ENCODE assay signal across 21 mouse cellular contexts in the genomic region with DNA sequence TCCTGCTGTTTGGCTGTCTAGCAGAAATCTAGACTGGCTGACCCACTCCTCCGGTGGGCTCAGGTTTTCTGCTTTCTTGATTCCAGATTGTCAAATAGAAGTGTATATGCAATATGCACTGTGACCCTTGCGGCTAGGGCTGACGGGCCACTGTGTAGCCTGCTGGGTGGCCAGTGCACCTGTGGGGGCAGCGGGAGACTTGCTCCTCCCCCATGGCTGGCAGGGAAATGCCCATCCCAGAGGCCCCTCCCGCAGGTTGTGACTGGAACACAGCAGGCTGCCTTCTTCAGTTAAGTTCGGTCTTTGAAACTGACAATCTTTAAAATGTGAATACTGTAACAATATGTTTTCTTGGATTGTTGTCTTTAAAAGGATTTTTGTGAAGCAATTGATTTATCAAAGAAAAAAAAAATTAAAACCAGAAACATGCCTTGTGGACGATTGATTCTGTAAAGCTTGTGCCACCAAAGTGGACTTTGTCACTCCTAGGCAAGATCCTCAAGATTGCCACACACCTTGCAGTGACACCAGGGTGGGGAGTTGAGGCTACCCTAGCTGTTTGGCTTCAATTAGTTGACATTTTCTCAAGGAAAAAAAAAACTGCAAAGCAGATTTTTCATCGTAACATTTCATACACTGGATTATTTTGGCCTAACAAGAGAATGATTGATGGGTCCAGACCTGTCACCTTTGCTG. TPM values are rescaled to one million over a fixed set of nuclear protein-coding genes. Genes with fewer than 3 reads are reported as not detected.
DNase-seq lines count a peak whose midpoint lies in the region; ATAC-seq lines count a peak whose summit lies in the region.
"Had no signal": no experiment of that assay in that cellular context is flagged by ENCODE, and none has a peak within 500 bp of the region (broad histone marks: within the 10 kb centered on the region; RNA-seq: fewer than 3 reads in every experiment).

No protein-coding gene starts in this region.

- DNase-seq in kidney, adult 18-20 months, result peak; percentile 25
- DNase-seq in kidney, adult 9 months, result no peak
- DNase-seq in kidney, postnatal 36 days, result peak; percentile 45 to 54
- DNase-seq in kidney, postnatal 14 days, result no peak
- no peak for DNase-seq in adrenal gland, postnatal 14 days
- DNase-seq: adrenal gland, adult 8-10 months; adrenal gland, postnatal 36 days; cerebellum, adult 18-20 months; cerebellum, adult 9-10 months; cerebellum, postnatal 14 days; gastrocnemius, postnatal 10 days; gastrocnemius, postnatal 36 days had no signal

- H3K9ac ChIP-seq in intestine, embryonic 15.5 days, result no peak overlapping the region
- H3K9ac ChIP-seq: forebrain, embryonic 13.5 days; hindbrain, embryonic 12.5 days; hindbrain, embryonic 15.5 days had no signal

- no peaks in the 10 kb centered on the region for H3K4me1 ChIP-seq in intestine, embryonic 15.5 days (replicated peaks)
- H3K4me1 ChIP-seq: forebrain, embryonic 10.5 days; forebrain, embryonic 13.5 days; hindbrain, embryonic 12.5 days; hindbrain, embryonic 15.5 days had no signal

- H3K36me3 ChIP-seq in intestine, embryonic 15.5 days, result peaks cover 13% of the 10 kb centered on the region; the same call in 1 of the 2 replicates

- WGBS in intestine, embryonic 15.5 days, result 81% methylated on average over 8 of the region's 8 CpGs

- H3K27me3 ChIP-seq in intestine, embryonic 15.5 days (replicated peaks), result no peaks in the 10 kb centered on the region
- H3K27me3 ChIP-seq: forebrain, embryonic 13.5 days; hindbrain, embryonic 12.5 days; hindbrain, embryonic 15.5 days had no signal

- no peak overlapping the region for H3K27ac ChIP-seq in intestine, embryonic 15.5 days
- H3K27ac ChIP-seq: forebrain, embryonic 10.5 days; forebrain, embryonic 13.5 days; hindbrain, embryonic 12.5 days; hindbrain, embryonic 15.5 days had no signal

- no peak overlapping the region for H3K4me2 ChIP-seq in intestine, embryonic 15.5 days (replicated peaks)
- H3K4me2 ChIP-seq: forebrain, embryonic 13.5 days; heart, embryonic 11.5 days; hindbrain, embryonic 12.5 days; hindbrain, embryonic 15.5 days had no signal

- H3K4me3 ChIP-seq in intestine, embryonic 15.5 days (replicated peaks), result no peak overlapping the region
- H3K4me3 ChIP-seq: forebrain, embryonic 10.5 days; forebrain, embryonic 13.5 days; hindbrain, embryonic 12.5 days; hindbrain, embryonic 15.5 days had no signal

- no peaks in the 10 kb centered on the region for H3K9me3 ChIP-seq in intestine, embryonic 15.5 days
- H3K9me3 ChIP-seq: forebrain, embryonic 10.5 days; forebrain, embryonic 13.5 days; hindbrain, embryonic 12.5 days; hindbrain, embryonic 15.5 days had no signal

- 0 out of 2 replicates have a peak, but pooled peaks have one; percentile 34 for ATAC-seq in intestine, embryonic 15.5 days
- ATAC-seq: activated CD4-positive, CD25-positive, alpha-beta regulatory T cell, adult 4 months; forebrain, embryonic 13.5 days; forebrain, embryonic 16.5 days had no signal

RNA-seq across cellular contexts. Expression of a gene that starts 29.6 kb away (rescaled TPM):
- polyA plus RNA-seq in intestine, embryonic 15.5 days (2015; fragmentation: Nextera tagmentation; extraction: Ambion mirVana), result 9.5 and 20.6 TPM in 2 replicates
- 5.6 and 49.1 TPM in 2 replicates for total RNA-seq in adrenal gland, postnatal 14 days (2021)
- total RNA-seq: hematopoietic stem cell, adult 5-6 weeks had no signal

RNA-seq across cellular contexts. Expression of a gene that starts 42.9 kb away (rescaled TPM):
- polyA plus RNA-seq in intestine, embryonic 15.5 days (2015; fragmentation: Nextera tagmentation; extraction: Ambion mirVana), result 28.5 and 29.8 TPM in 2 replicates
- total RNA-seq in adrenal gland, postnatal 14 days (2021), result 21.4 and 22.1 TPM in 2 replicates

RNA-seq across cellular contexts. Expression of a gene that starts 51.3 kb away (rescaled TPM):
- 278 and 287 TPM in 2 replicates for polyA plus RNA-seq in intestine, embryonic 15.5 days (2015; fragmentation: Nextera tagmentation; extraction: Ambion mirVana)
- 144 and 165 TPM in 2 replicates for total RNA-seq in adrenal gland, postnatal 14 days (2021)

Comparison
In these comparisons a context has a peak if more than half of its experiments do, and no peak if none do; other contexts are left out.
1. DNase-seq: peak in kidney, adult 18-20 months (single experiment) and kidney, postnatal 36 days (2 of 2); none in kidney, adult 9 months (single experiment), kidney, postnatal 14 days (single experiment) and adrenal gland, postnatal 14 days (single experiment).